Mouse (Mus musculus): Measurements from ENCODE around the gene Pik3ip1. TPM values are rescaled to one million over a fixed set of nuclear protein-coding genes. Genes with fewer than 3 reads are reported as not detected.

Pik3ip1 gene
- polyA plus RNA-seq, 1 experiment from 2014 or later, result 8.8 TPM

- no peak overlapping the region for H3K4me2 ChIP-seq (ENCODE audit: low read depth, low read length)
- no peak overlapping the region for H3K9ac ChIP-seq (ENCODE audit: low read depth, low read length)
- H3K27ac ChIP-seq (ENCODE audit: low read length), result no peak overlapping the region; the same call in 1 of the 2 replicates
These were observed 44.5 kb downstream of the Pik3ip1 start for GRCm38 (mm10) chr11:3374741-3375140.

DNA sequence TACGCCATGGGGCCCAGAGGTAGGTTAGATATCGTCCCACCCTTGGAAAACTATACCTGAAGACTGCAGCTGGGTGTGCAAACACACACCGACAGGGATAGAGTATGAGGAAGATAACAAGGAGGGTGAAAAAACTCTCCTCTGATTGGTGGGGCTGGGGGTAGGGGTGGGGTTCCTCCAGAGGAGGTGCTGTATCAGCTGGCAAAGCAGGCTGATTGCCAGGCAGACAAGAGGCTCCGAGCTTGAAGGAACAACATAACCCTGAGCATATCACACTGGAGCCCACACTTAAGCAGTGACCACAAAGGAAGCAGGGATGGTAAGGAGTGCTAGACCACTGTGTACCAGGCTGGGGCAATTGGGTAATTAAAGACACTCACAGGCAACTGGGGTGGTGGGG is 49.2 kb downstream of the Pik3ip1 start:
- H3K36me3 ChIP-seq (ENCODE audit: control insufficient read depth, insufficient read depth, low read length), result peaks cover 7% of the 10 kb centered on the region; the same call in 1 of the 2 replicates
- H3K27ac ChIP-seq (ENCODE audit: low read length), result no peak overlapping the region
- H3K27me3 ChIP-seq (replicated peaks; ENCODE audit: control insufficient read depth, insufficient read depth, low read length), result no peaks in the 10 kb centered on the region
- 0 out of 2 replicates have a peak, but pooled peaks cover 2% of the 10 kb centered on the region for H3K9me3 ChIP-seq (ENCODE audit: control insufficient read depth, low read length)
- H3K4me2 ChIP-seq (ENCODE audit: low read depth, low read length), result no peak overlapping the region
- H3K9ac ChIP-seq (ENCODE audit: low read depth, low read length), result no peak overlapping the region; the same call in 1 of the 2 replicates
- peak; percentile 76 for ATAC-seq
- H3K4me3 ChIP-seq (ENCODE audit: low read length), result no peak overlapping the region
- peaks cover 17% of the 10 kb centered on the region; the same call in 1 of the 2 replicates for H3K4me1 ChIP-seq (ENCODE audit: control insufficient read depth, insufficient read depth, low read length)
- WGBS, result 54% methylated on average over 4 of the region's 4 CpGs

More at GRCm38 (mm10) chr11:3374741-3375140, 44.5 kb downstream of the Pik3ip1 start:
- peaks cover 37% of the 10 kb centered on the region for H3K4me1 ChIP-seq (ENCODE audit: control insufficient read depth, insufficient read depth, low read length)
- no peaks in the 10 kb centered on the region for H3K36me3 ChIP-seq (ENCODE audit: control insufficient read depth, insufficient read depth, low read length)
- no peaks in the 10 kb centered on the region for H3K9me3 ChIP-seq (ENCODE audit: control insufficient read depth, low read length)
- no peaks in the 10 kb centered on the region for H3K27me3 ChIP-seq (replicated peaks; ENCODE audit: control insufficient read depth, insufficient read depth, low read length)
- no peak for ATAC-seq
- 52% methylated on average over 12 of the region's 12 CpGs for WGBS
- no peak overlapping the region for H3K4me3 ChIP-seq (ENCODE audit: low read length)

- Histone ChIP-seq H3K4me3 (ENCODE audit: low read length) (no peak overlapping the region), H3K27ac (ENCODE audit: low read length) (peak overlapping the region; percentile 9; the same call in 1 of the 2 replicates), H3K27me3 (replicated peaks; ENCODE audit: control insufficient read depth, insufficient read depth, low read length) (no peaks in the 10 kb centered on the region), H3K9me3 (ENCODE audit: control insufficient read depth, low read length) (0 out of 2 replicates have a peak, but pooled peaks cover 2% of the 10 kb centered on the region), H3K9ac (ENCODE audit: low read depth, low read length) (no peak overlapping the region), H3K4me1 (ENCODE audit: control insufficient read depth, insufficient read depth, low read length) (peaks cover 16% of the 10 kb centered on the region; the same call in 1 of the 2 replicates), H3K36me3 (ENCODE audit: control insufficient read depth, insufficient read depth, low read length) (peaks cover 12% of the 10 kb centered on the region; the same call in 1 of the 2 replicates), H3K4me2 (ENCODE audit: low read depth, low read length) (no peak overlapping the region)
- ATAC-seq, result peak; percentile 67; the same call in 1 of the 2 replicates
- 74% methylated on average over 6 of the region's 6 CpGs for WGBS
These were observed 51.1 kb downstream of the Pik3ip1 start for GRCm38 (mm10) chr11:3381148-3381814.

DNA sequence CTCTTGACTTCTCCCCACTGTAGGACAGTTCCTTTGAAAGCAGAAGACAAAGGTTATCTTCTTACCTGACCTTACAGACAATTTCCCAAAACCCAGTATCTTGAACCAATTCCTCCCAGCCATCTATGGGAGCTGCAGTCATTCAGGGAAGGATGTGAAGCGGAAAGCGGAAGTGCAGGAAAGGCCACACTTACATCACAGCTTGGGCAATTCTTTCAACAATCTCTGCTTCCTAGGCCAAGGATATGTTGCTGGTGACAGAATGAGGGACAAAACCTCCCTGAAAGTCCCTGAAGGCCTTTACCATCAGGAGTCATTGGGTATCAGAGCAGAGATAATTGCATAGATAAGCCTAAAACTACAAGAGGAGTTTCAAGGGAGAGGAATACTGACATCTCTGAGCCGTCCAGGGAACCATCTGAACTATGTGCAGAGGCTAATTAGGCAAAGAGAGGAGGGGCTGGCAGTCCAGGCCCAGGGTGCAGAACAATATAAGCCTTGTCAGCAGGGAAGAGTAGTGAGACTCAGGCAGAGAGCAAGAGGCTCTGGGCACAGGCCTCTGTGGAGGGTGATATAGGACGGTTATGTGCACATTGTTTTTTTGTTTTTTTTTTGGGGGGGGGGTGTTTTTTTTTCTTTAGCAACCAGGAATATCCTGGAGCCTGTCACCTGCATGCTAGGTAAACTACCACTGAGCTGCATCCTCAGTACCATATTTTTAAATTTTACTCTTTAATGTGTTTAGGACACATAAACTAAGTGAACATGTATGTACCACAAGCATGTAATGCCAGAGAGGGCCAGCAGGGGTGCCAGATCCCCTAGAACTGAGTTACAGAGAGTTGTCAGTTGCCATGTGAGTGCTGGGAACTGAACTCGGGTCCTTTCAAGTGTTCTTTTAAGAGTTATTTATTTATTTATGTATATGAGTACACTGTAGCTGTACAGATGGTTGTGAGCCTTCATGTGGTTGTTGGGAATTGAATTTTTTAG is 52.7 kb downstream of the Pik3ip1 start:
- H3K27ac ChIP-seq (ENCODE audit: low read length), result no peak overlapping the region
- H3K27me3 ChIP-seq (replicated peaks; ENCODE audit: control insufficient read depth, insufficient read depth, low read length), result no peaks in the 10 kb centered on the region
- peaks cover 12% of the 10 kb centered on the region; the same call in 1 of the 2 replicates for H3K36me3 ChIP-seq (ENCODE audit: control insufficient read depth, insufficient read depth, low read length)
- WGBS, result 81% methylated on average over 5 of the region's 5 CpGs
- H3K4me2 ChIP-seq (ENCODE audit: low read depth, low read length), result no peak overlapping the region
- H3K4me3 ChIP-seq (ENCODE audit: low read length), result no peak overlapping the region
- ATAC-seq, result no peak
- 0 out of 2 replicates have a peak, but pooled peaks cover 2% of the 10 kb centered on the region for H3K9me3 ChIP-seq (ENCODE audit: control insufficient read depth, low read length)
- H3K9ac ChIP-seq (ENCODE audit: low read depth, low read length), result no peak overlapping the region
- H3K4me1 ChIP-seq (ENCODE audit: control insufficient read depth, insufficient read depth, low read length), result peaks cover 25% of the 10 kb centered on the region

DNA sequence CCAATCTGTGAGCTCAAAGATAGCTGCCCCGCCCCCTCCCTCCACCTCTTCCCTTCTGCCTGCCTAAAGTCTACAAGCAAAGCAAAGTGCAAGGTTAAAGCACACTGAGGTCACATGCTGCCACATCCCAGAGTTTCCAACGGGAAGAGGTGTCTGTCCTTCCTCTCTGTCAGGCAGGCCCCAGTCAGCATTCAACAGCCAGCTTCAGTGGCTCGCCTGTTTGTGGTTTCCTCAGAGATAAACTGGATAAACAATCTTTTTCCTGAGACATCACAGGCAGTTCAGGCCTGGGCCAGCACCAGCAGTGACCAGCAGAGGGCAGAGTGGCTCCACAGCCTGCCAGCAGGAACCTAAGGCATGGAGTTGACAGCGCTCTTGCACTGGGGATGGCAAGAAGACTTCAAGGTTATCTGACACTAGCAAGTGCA is 56.8 kb downstream of the Pik3ip1 start:
- 21% methylated on average over 4 of the region's 4 CpGs for WGBS
- H3K9me3 ChIP-seq (ENCODE audit: control insufficient read depth, low read length), result 0 out of 2 replicates have a peak, but pooled peaks cover 2% of the 10 kb centered on the region
- peak overlapping the region; percentile 68 for H3K27ac ChIP-seq (ENCODE audit: low read length)
- H3K36me3 ChIP-seq (ENCODE audit: control insufficient read depth, insufficient read depth, low read length), result peaks cover 12% of the 10 kb centered on the region
- H3K4me1 ChIP-seq (ENCODE audit: control insufficient read depth, insufficient read depth, low read length), result peaks cover 22% of the 10 kb centered on the region
- peak; percentile 85 for ATAC-seq
- H3K27me3 ChIP-seq (replicated peaks; ENCODE audit: control insufficient read depth, insufficient read depth, low read length), result no peaks in the 10 kb centered on the region
- no peak overlapping the region for H3K4me2 ChIP-seq (ENCODE audit: low read depth, low read length)
- no peak overlapping the region for H3K9ac ChIP-seq (ENCODE audit: low read depth, low read length)
- H3K4me3 ChIP-seq (ENCODE audit: low read length), result no peak overlapping the region

DNA sequence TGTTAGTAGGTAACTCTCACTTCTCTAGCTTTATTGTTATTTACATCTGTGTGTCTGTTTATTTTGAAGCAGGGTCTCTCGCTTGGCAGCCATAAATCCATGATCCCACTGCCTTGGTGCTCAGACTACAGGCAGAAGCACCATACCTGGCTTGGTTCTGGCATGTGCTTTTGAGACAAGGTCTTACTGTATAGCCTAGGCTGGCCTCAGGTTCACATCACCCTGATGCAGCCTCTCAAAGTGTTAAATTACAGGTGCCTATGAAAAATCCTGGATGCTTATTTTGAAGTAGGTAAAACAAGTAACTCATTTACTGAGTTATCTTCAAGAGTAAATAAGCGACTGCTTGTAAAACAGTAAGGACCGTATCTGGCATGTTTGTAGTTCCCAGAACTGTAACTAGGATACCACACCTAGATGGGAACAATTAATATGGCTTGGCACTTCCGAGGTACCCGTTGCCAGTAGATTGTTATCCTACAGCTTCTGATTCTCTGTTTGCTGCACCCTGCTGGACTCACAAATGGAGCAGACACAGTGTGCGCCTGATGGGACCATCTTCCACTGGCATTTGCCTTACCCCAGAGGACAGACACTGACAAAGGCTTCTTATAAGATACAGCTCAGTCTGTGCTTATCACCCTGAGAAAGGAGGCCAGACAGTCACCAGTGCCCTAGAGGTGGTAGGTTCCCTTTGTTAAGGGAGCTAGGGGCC is 57.4 kb downstream of the Pik3ip1 start:
- peak; percentile 70 for ATAC-seq
- 60% methylated on average over 6 of the region's 6 CpGs for WGBS

DNA sequence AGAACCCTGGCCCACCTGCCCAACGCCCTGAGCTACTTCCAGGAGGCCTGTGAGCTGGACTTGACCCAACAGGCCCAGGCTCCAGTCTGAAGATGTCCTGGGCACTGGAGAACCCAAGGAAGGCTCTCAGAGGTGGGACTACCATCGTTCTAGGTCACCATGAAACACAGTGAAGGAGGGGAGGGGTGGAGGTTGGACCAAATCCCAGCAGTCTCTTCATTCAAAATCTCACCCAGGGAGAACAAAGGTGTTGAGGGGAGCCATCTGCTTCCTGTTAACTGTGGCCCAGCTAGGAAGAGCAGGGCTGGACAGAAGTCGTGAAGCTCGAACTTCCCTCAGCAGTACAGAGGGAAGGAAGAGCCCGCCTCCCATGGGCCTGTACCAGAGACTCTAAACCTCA is 59.8 kb downstream of the Pik3ip1 start:
- Histone ChIP-seq H3K4me1 (ENCODE audit: control insufficient read depth, insufficient read depth, low read length) (peaks cover 26% of the 10 kb centered on the region), H3K9me3 (ENCODE audit: control insufficient read depth, low read length) (no peaks in the 10 kb centered on the region), H3K4me2 (ENCODE audit: low read depth, low read length) (no peak overlapping the region), H3K27ac (ENCODE audit: low read length) (no peak overlapping the region), H3K4me3 (ENCODE audit: low read length) (no peak overlapping the region), H3K9ac (ENCODE audit: low read depth, low read length) (no peak overlapping the region), H3K27me3 (replicated peaks; ENCODE audit: control insufficient read depth, insufficient read depth, low read length) (no peaks in the 10 kb centered on the region), H3K36me3 (ENCODE audit: control insufficient read depth, insufficient read depth, low read length) (peaks cover 9% of the 10 kb centered on the region)
- ATAC-seq, result no peak
- 72% methylated on average over 5 of the region's 5 CpGs for WGBS

More for the DNA sequence above, 57.4 kb downstream of the Pik3ip1 start:
- Histone ChIP-seq H3K4me1 (ENCODE audit: control insufficient read depth, insufficient read depth, low read length) (peaks cover 24% of the 10 kb centered on the region), H3K36me3 (ENCODE audit: control insufficient read depth, insufficient read depth, low read length) (peaks cover 12% of the 10 kb centered on the region), H3K27me3 (replicated peaks; ENCODE audit: control insufficient read depth, insufficient read depth, low read length) (no peaks in the 10 kb centered on the region), H3K9ac (ENCODE audit: low read depth, low read length) (no peak overlapping the region), H3K4me3 (ENCODE audit: low read length) (no peak overlapping the region), H3K9me3 (ENCODE audit: control insufficient read depth, low read length) (0 out of 2 replicates have a peak, but pooled peaks cover 2% of the 10 kb centered on the region), H3K27ac (ENCODE audit: low read length) (peak overlapping the region; percentile 68), H3K4me2 (ENCODE audit: low read depth, low read length) (no peak overlapping the region)

- H3K36me3 ChIP-seq (ENCODE audit: control insufficient read depth, insufficient read depth, low read length), result peaks cover 5% of the 10 kb centered on the region
- no peaks in the 10 kb centered on the region for H3K27me3 ChIP-seq (replicated peaks; ENCODE audit: control insufficient read depth, insufficient read depth, low read length)
- ATAC-seq, result peak; percentile 37
- WGBS, result 64% methylated on average over 5 of the region's 5 CpGs
- peaks cover 26% of the 10 kb centered on the region for H3K4me1 ChIP-seq (ENCODE audit: control insufficient read depth, insufficient read depth, low read length)
- H3K4me2 ChIP-seq (ENCODE audit: low read depth, low read length), result no peak overlapping the region
- H3K4me3 ChIP-seq (ENCODE audit: low read length), result no peak overlapping the region
- peak overlapping the region; percentile 14; the same call in 1 of the 2 replicates for H3K9ac ChIP-seq (ENCODE audit: low read depth, low read length)
- H3K9me3 ChIP-seq (ENCODE audit: control insufficient read depth, low read length), result no peaks in the 10 kb centered on the region
- peak overlapping the region; percentile 49 for H3K27ac ChIP-seq (ENCODE audit: low read length)
These were observed 60.6 kb downstream of the Pik3ip1 start for GRCm38 (mm10) chr11:3390789-3391188.

All from intestine, embryonic 16.5 days (tissue).